Mouse (Mus musculus) T-cell, adult 66 days (primary cell): ENCODE measurements around the gene Arhgef25. TPM values are rescaled to one million over a fixed set of nuclear protein-coding genes. Genes with fewer than 3 reads are reported as not detected.

Experiments used
- total RNA-seq, 2 experiments: library from RNA; stranded (reverse); gene quantifications; 3 replicates in 1 of 2; 4 replicates in 1 of 2; pipeline ENCODE4 v1.2.4; 2023

Gene Arhgef25
- 1 to 10 TPM in 1 of 2 experiments, not detected in 1; 1.5 TPM for total RNA-seq

DNA sequence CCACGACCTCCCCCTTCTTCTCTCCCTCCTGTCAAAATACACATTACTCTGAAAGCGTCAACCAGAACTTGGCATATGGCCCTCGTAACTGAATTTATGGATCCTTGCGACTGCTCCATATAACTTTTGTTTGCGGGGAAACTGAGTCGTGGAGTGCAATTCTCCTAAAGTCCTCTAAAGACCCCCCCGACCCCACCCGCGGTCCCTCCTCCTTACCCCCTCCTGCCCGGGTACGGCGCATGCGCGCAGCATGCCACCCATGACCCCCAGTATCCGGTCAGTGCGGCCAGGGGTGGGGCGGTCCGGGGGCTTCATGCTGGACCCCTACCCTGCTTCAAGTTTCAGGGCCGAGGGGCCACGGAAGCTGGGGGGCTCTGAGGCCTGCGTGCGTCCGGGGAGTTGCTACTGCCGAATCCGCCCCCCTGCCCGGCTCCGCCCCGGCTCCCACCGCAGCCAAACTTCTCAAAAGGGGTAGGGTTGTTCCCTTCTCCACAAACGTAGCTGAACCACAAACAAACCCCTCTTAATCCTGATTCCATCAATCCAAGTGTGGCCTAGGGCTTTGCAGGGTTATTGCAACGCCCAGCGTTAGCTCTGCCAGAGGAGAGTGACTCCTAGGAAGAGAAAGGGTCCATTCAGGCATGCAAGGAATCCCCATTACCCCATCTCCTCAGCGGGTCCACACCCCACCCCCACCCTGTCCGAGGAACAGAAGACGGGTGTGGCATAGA, at the start of gene Arhgef25:
Gene Arhgef25 (minus strand): TSS at position 433 of the 731 bp plus-strand sequence.

DNA sequence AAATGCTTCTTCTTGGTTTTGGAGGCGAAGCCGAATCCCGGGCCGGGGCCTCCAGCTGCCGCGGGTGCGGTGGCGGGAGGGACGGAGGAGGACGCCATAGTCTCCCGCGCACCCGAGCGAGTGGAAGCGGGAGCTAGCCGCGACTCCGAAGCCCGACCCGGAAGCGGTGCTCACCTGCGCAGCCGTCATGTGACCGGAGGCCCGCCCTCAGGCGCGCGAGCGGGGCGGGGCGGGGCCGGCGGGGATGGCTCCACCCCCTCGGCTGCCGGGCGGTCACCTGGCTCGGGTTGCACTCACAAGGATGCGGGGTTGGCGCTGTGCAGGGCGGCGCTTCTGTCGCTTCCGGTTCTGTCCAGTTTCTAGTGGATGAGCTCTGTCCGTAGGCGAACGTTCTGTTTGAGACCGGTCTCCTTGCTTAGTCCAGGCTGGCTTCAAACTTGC, 21.6 kb upstream of the Arhgef25 start, which contains the start of gene Pip4k2c:
Gene Pip4k2c (minus strand): TSS at position 172 of the 441 bp plus-strand sequence.

DNA sequence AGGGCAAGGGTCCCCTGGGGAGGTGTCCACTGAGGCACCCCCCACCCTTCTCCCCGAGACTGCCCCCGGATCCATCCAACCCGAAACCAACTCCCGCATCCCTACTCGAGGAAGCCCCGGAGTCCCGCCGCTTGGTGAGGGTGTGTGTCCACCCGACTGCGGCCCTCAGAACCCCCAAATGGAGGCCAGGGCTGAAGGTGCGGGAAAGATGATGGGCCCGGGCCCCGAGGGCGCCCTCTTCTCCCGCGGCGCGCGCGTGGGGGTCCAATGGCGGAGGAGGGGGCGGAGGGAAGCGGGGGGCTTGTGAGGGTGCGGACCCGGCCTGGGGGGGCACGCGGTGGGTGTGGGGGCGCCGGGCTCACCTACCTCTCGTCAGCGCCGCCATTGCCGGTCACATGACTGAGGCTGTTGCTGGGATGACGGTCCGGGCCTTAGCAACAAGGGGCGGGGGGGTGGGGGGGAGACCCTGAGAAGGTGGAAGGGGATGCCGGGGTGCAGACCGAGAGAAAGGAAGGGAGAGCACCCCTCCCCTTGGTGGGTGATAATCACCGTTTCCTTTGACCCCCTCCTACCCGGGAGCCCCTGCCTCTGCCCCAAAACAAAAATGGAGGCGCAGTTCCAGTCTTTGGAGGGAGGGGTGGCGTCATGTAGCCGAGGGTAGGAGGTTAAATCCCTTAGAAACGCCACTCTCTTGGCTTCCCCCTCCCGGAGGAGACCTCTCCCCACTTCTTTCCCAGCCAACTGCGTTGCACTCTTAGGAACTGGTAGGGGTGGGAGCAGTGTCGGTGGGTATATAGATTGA, 5.6 kb upstream of the Arhgef25 start, which contains the start of gene Dtx3:
Gene Dtx3 (minus strand): TSS at position 401 of the 802 bp plus-strand sequence.

DNA sequence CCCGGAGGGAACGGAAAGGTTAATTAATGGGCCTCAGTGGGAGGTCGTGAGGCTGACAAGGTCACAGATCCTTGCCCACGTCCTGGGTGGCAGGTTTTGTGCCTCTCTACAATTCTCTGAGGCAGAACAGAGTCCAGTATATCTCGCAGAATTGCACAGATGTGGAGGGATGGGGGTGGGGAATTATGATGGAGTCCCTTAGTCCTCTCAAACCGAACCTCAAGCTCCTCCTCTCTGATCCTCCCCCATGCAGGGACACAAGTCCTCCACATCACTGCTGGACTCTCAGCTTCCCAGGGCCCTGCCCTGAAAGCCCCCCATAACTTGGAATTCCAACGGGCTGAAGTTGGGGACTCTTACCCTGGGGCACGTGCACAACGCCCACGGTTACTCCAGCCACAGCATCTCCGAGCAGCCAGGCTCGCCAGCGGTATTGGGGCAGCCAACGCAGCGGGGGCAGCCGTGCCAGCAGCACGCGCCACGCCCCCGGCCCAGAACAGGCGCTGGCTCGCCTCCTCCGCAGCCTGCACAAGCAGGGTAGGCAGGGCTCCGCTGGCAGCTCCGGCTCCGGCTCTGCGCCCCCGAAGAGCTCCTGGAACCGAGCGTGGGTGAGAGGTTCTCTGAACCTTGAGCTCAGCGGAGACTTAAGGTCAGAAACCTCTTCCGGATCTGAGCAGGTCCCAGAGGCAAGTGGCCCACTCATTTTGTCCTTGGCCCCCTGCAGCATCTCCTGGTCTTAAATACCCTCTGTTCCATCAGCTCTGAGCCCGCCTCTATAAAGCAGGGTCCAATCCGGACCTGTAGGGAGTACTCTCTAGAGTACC, 9.8 kb downstream of the Arhgef25 start, which contains the start of gene Slc26a10:
Gene Slc26a10 (minus strand): TSS at position 775 of the 824 bp plus-strand sequence.

DNA sequence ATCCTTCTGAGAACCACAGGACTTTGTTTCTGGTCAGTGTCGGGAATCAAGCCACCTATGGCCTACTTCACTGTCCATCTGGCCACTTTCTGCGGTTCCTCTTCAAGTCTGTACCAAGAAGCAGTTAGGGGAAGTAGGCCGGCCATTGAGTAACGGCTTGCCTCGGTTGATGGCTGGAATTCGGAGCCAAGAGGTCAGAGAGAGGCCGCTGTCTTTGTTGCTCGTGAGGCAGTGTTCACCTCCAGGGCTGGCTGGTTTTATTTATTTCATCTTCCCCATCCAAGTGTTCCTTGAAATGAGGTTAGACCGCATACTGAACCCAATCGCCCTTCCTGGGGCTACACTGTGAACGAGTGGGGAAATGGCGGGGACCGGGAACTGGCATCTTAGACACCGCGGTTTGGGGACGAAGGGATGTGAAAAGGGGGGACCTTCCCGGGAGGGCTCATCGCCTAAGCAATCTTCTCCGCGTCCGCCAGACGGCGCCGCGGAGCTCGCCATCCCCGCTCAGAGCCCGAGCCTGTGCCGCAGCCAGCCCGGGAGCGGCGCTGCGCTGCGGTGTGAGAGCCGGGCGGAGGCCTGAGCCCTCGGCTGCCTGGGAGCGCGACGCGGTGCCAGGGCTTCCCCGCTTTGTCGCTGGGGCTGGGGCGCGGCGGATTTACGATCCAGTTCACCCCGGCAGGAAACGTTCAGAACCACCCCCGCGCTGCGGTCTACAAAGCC, 25.1 kb downstream of the Arhgef25 start, which contains the start of gene B4galnt1:
Gene B4galnt1 (plus strand): TSS at position 595 of the 723 bp plus-strand sequence.

Other genes starting within 250 kb of the Arhgef25 start
- 10 to 100 TPM; 94.7 to 97.8 TPM for gene Ctdsp2, start 211.4 kb downstream of the Arhgef25 start, total RNA-seq
- 1 to 10 TPM; 2.1 to 2.2 TPM for gene Avil, start 189.4 kb downstream of the Arhgef25 start, total RNA-seq
- 10 to 100 TPM; 18.8 to 20.9 TPM for gene Tsfm, start 159.2 kb downstream of the Arhgef25 start, total RNA-seq
- gene Mettl1, start 148.7 kb downstream of the Arhgef25 start, total RNA-seq = 10 to 100 TPM; 23.4 to 26.8 TPM
- gene Eef1akmt3, start 148.6 kb downstream of the Arhgef25 start, total RNA-seq = under 1 TPM in 1 of 2 experiments, not detected in 1; 0.21 TPM
- 1 to 10 TPM in 1 of 2 experiments, under 1 TPM in 1; 0.80 to 2.0 TPM for gene Cyp27b1, start 141.8 kb downstream of the Arhgef25 start, total RNA-seq
- gene March9, start 129.9 kb downstream of the Arhgef25 start, total RNA-seq = 1 to 10 TPM; 5.4 to 5.7 TPM
- 100 to 1,000 TPM; 143 to 156 TPM for gene Cdk4, start 126.5 kb downstream of the Arhgef25 start, total RNA-seq
- gene Tspan31, start 119.8 kb downstream of the Arhgef25 start, total RNA-seq = 10 to 100 TPM; 10.3 to 13.2 TPM
- gene Agap2, start 114.8 kb downstream of the Arhgef25 start, total RNA-seq = 100 to 1,000 TPM; 166 to 167 TPM
- gene Os9, start 69.0 kb downstream of the Arhgef25 start, total RNA-seq = 100 to 1,000 TPM in 1 of 2 experiments, 10 to 100 TPM in 1; 98.4 to 100 TPM
- gene B4galnt1, start 24.9 kb downstream of the Arhgef25 start, total RNA-seq = 100 to 1,000 TPM; 696 to 735 TPM
- gene Slc26a10, start 9.4 kb downstream of the Arhgef25 start, total RNA-seq = under 1 TPM in 1 of 2 experiments, not detected in 1; 0.29 TPM
- gene Dtx3, start 5.6 kb upstream of the Arhgef25 start, total RNA-seq = 10 to 100 TPM; 53.6 to 73.9 TPM
- gene Pip4k2c, start 21.5 kb upstream of the Arhgef25 start, total RNA-seq = 10 to 100 TPM; 44.9 to 47.9 TPM
- under 1 TPM; 0.44 to 0.56 TPM for gene Kif5a, start 73.3 kb upstream of the Arhgef25 start, total RNA-seq
- gene Dctn2, start 76.3 kb upstream of the Arhgef25 start, total RNA-seq = 10 to 100 TPM; 98.0 to 98.9 TPM
- 100 to 1,000 TPM; 110 to 113 TPM for gene Mbd6, start 98.9 kb upstream of the Arhgef25 start, total RNA-seq
- gene Mars, start 121.7 kb upstream of the Arhgef25 start, total RNA-seq = 10 to 100 TPM; 51.4 to 67.0 TPM
- gene Arhgap9, start 131.9 kb upstream of the Arhgef25 start, total RNA-seq = 100 to 1,000 TPM; 317 to 326 TPM
- gene Gli1, start 151.9 kb upstream of the Arhgef25 start, total RNA-seq = not detected
- gene Inhbe, start 164.3 kb upstream of the Arhgef25 start, total RNA-seq = not detected
- not detected for gene Inhbc, start 180.3 kb upstream of the Arhgef25 start, total RNA-seq
- 10 to 100 TPM; 71.0 to 89.8 TPM for gene R3hdm2, start 190.2 kb upstream of the Arhgef25 start, total RNA-seq